Mouse (Mus musculus) G1E (cell line): ENCODE measurements around the gene Igf1.

ENCODE experiments used
- CTCF ChIP-seq: IDR thresholded peaks from 2 replicates; pipeline ENCODE4 v1.5.1; 2012; ENCODE audit warnings: low read depth, low read length, inconsistent platforms, mixed read lengths
- GATA1 ChIP-seq: IDR thresholded peaks from 2 replicates; pipeline ENCODE4 v1.6.1; 2012; ENCODE audit warnings: borderline replicate concordance, low read length, inconsistent platforms, mixed read lengths
- GATA2 ChIP-seq: IDR thresholded peaks from 2 replicates; pipeline ENCODE4 v1.6.1; 2012; ENCODE audit warnings: low read depth, low read length, inconsistent platforms, borderline replicate concordance
- POLR2AphosphoS5 ChIP-seq: IDR thresholded peaks from 2 replicates; pipeline ENCODE4 v1.6.1; 2012; ENCODE audit warnings: low read depth, low read length, inconsistent platforms; ENCODE audit not compliant: insufficient replicate concordance
- TAL1 ChIP-seq: conservative IDR thresholded peaks from 2 replicates; pipeline ENCODE4 v1.6.1; 2012; ENCODE audit warnings: low read depth, low read length, inconsistent platforms, mixed read lengths

GRCm38 (mm10) chr10:87844917-87845552, 13.0 kb upstream of the Igf1 start:
- TF ChIP-seq CTCF (no peak), GATA1 (no peak), TAL1 (no peak), POLR2AphosphoS5 (no peak), GATA2 (no peak)
